Mouse (Mus musculus): ENCODE data around the gene A830031A19Rik. TPM values are rescaled to one million over a fixed set of nuclear protein-coding genes. Genes with fewer than 3 reads are reported as not detected.

The A830031A19Rik gene
- 0.32 and 0.49 TPM in 2 replicates for polyA plus RNA-seq (2015; fragmentation: Nextera tagmentation; extraction: Ambion mirVana)

DNA sequence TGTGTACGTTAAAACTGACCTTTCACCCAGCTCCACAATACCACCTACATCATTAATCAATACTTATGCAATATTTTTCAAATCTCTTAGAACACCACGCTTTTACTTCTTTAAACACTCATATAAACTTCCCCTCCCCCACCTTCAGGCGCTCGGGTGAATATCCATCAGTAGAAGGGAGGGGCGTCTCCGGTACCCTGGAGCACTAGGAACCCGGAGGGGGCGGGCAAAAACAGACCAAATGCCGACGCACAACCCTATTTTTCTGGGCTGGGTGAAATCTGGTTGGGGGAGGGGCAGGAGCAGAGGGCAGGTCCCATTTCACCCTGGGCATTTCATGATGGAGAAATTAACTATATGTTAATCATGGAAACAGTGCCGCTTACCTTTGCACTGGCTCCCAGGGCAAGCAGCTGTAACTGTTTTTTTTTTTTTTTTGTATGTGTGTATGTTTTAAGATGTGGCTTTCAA lies at the start of gene A830031A19Rik:
Gene A830031A19Rik (minus strand): TSS at position 421 of the 471 bp plus-strand sequence.

DNA sequence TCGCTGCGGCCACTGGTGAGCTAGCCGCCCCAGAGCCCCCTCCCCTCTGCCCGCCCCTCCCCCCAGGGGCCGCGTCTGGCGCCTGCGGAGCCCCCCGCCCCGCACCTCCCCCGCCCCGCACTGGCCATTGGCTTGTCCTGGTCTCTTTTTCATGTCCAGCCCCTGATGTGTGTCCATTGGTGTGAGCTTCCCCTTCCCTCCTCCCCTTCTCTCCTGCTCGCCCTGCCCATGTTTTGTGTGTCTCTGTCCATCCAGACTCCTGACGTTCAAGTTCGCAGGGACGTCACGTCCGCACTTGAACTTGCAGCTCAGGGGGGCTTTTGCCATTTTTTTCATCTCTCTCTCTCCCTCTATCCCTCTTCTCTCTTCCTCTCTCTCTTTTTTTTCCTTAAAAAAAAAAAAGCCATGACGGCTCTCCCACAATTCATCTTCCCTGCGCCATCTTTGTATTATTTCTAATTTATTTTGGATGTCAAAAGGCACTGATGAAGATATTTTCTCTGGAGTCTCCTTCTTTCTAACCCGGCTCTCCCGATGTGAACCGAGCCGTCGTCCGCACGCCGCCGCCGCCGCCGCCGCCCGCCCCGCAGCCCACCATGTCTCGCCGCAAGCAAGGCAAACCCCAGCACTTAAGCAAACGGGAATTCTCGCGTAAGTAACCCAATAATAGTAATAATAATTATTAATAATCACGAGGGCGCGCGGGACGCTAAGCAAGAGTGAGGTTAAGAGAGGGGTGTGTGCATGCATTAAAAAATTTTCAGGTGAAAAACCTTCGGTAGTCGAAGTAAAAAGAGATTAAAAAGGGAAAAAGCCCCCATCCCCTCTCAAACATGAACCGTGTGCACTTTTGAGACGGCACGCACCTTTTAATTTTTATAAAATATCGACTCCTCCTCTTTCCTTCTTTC lies 3.2 kb upstream of the A830031A19Rik start, which contains the start of gene Bcl11a:
Gene Bcl11a (plus strand): TSS at position 262 of the 911 bp plus-strand sequence.

Small RNA genes within 50 kb of the gene (microRNA-seq; reads per million reads assigned to microRNA genes)
- not detected for gene Gm44381

Other genes with a start within 250 kb of the A830031A19Rik start
- gene Papolg, start 179.8 kb downstream of the A830031A19Rik start, polyA plus RNA-seq (2015; fragmentation: Nextera tagmentation; extraction: Ambion mirVana), result 9.3 and 10.3 TPM in 2 replicates
- gene Bcl11a, start 3.0 kb upstream of the A830031A19Rik start, polyA plus RNA-seq (2015; fragmentation: Nextera tagmentation; extraction: Ambion mirVana), result 79.2 and 83.5 TPM in 2 replicates

All from neural tube, postnatal 0 days (tissue).